Mouse (Mus musculus) myocyte (in vitro differentiated cells): ENCODE measurements at regions not wholly inside any gene's neighbourhood (a gene's known extent, or its start where the extent isn't known, plus 50 kb on each side); places are given as distances from the start of the nearest gene placed in this dataset.

Source experiments
- H3K27me3 ChIP-seq: one replicate; pipeline ENCODE4 v1.6.1; 2011; ENCODE audit not compliant: control insufficient read depth, insufficient read depth, insufficient read length
- H3K36me3 ChIP-seq: one replicate; pipeline ENCODE4 v1.6.1; 2011; ENCODE audit not compliant: control insufficient read depth, insufficient read depth
- H3K4me2 ChIP-seq: one replicate; pipeline ENCODE4 v1.6.1; 2011; ENCODE audit warnings: low read depth, control low read depth
- H3K4me3 ChIP-seq: one replicate; pipeline ENCODE4 v1.5.1; 2011; ENCODE audit warnings: mild to moderate bottlenecking, control low read depth, moderate library complexity
- H3K79me2 ChIP-seq: one replicate; pipeline ENCODE4 v1.6.1; 2011; ENCODE audit not compliant: control insufficient read depth, insufficient read depth
- H3ac ChIP-seq: one replicate; pipeline ENCODE4 v1.6.1; 2011; ENCODE audit not compliant: control insufficient read depth, insufficient read length
- CEBPB ChIP-seq: IDR thresholded peaks from 2 replicates; pipeline ENCODE4 v1.6.1; 2011; ENCODE audit warnings: mild to moderate bottlenecking, moderate library complexity; ENCODE audit not compliant: poor library complexity, insufficient read depth, severe bottlenecking
- E2F4 ChIP-seq: IDR thresholded peaks from one replicate; pipeline ENCODE4 v1.6.1; 2011; ENCODE audit warnings: mild to moderate bottlenecking, control low read depth, moderate library complexity; ENCODE audit not compliant: insufficient read depth
- MAX ChIP-seq: IDR thresholded peaks from one replicate; pipeline ENCODE4 v1.6.1; 2011; ENCODE audit warnings: low read depth, mild to moderate bottlenecking, control low read depth
- MYOD1 ChIP-seq, 3 experiments: IDR thresholded peaks; one replicate each; pipeline ENCODE4 v1.6.1; 2011; ENCODE audit warnings: control low read depth in 2 of 3, low read depth in 2 of 3, mild to moderate bottlenecking in 2 of 3, moderate library complexity in 1 of 3; ENCODE audit not compliant: insufficient read length in 2 of 3, control insufficient read depth in 1 of 3
- MYOG ChIP-seq, 3 experiments: IDR thresholded peaks; one replicate each; pipeline ENCODE4 v1.6.1; 2011; ENCODE audit warnings: control low read depth in 2 of 3, low read depth in 2 of 3, mild to moderate bottlenecking in 2 of 3; ENCODE audit not compliant: insufficient read length in 2 of 3, control insufficient read depth in 1 of 3, insufficient read depth in 1 of 3
- POLR2A ChIP-seq: IDR thresholded peaks from one replicate; pipeline ENCODE4 v1.6.1; 2011; ENCODE audit warnings: low read depth, mild to moderate bottlenecking, control low read depth, moderate library complexity; ENCODE audit not compliant: insufficient read length
- POLR2AphosphoS2 ChIP-seq: IDR thresholded peaks from one replicate; pipeline ENCODE4 v1.6.1; 2011; ENCODE audit warnings: low read depth, control low read depth; ENCODE audit not compliant: insufficient read length
- REST ChIP-seq: IDR thresholded peaks from one replicate; pipeline ENCODE4 v1.6.1; 2011; ENCODE audit warnings: mild to moderate bottlenecking, control low read depth, moderate library complexity; ENCODE audit not compliant: insufficient read depth, insufficient read length
- SRF ChIP-seq: IDR thresholded peaks from one replicate; pipeline ENCODE4 v1.6.1; 2011; ENCODE audit warnings: low read depth; ENCODE audit not compliant: control insufficient read depth, insufficient read length
- TCF12 ChIP-seq: IDR thresholded peaks from one replicate; pipeline ENCODE4 v1.6.1; 2011; ENCODE audit warnings: mild to moderate bottlenecking, control low read depth; ENCODE audit not compliant: poor library complexity, insufficient read depth, severe bottlenecking
- TCF3 ChIP-seq: IDR thresholded peaks from one replicate; pipeline ENCODE4 v1.6.1; 2011; ENCODE audit warnings: low read depth, control low read depth; ENCODE audit not compliant: insufficient read length
- USF1 ChIP-seq: IDR thresholded peaks from one replicate; pipeline ENCODE4 v1.6.1; 2011; ENCODE audit warnings: low read depth, mild to moderate bottlenecking, control low read depth, moderate library complexity

- Histone ChIP-seq H3K4me2 (no peak overlapping the region), H3K4me3 (no peak overlapping the region), H3K27me3 (no peaks in the 10 kb centered on the region), H3K36me3 (no peaks in the 10 kb centered on the region), H3K79me2 (no peaks in the 10 kb centered on the region), H3ac (no peak overlapping the region)
- TF ChIP-seq SRF, result no peak
- no peak for TF ChIP-seq E2F4
- no peak for TF ChIP-seq POLR2AphosphoS2
- no peak for TF ChIP-seq MYOD1 (IDR thresholded peaks at IDR 0.05; ENCODE audit: control insufficient read depth in 1 of 3, insufficient read length in 2 of 3, low read depth in 2 of 3)
- TF ChIP-seq USF1, result no peak
- TF ChIP-seq TCF3, result no peak
- TF ChIP-seq MAX, result no peak
- no peak for TF ChIP-seq CEBPB
- no peak for TF ChIP-seq MYOG (IDR thresholded peaks at IDR 0.05; ENCODE audit: control insufficient read depth in 1 of 3, insufficient read depth in 1 of 3, insufficient read length in 2 of 3, low read depth in 2 of 3)
- no peak for TF ChIP-seq TCF12
- no peak for TF ChIP-seq REST
- no peak for TF ChIP-seq POLR2A
Observed at GRCm38 (mm10) chr5:118444538-118445251, 115.8 kb upstream of the Med13l start.

DNA sequence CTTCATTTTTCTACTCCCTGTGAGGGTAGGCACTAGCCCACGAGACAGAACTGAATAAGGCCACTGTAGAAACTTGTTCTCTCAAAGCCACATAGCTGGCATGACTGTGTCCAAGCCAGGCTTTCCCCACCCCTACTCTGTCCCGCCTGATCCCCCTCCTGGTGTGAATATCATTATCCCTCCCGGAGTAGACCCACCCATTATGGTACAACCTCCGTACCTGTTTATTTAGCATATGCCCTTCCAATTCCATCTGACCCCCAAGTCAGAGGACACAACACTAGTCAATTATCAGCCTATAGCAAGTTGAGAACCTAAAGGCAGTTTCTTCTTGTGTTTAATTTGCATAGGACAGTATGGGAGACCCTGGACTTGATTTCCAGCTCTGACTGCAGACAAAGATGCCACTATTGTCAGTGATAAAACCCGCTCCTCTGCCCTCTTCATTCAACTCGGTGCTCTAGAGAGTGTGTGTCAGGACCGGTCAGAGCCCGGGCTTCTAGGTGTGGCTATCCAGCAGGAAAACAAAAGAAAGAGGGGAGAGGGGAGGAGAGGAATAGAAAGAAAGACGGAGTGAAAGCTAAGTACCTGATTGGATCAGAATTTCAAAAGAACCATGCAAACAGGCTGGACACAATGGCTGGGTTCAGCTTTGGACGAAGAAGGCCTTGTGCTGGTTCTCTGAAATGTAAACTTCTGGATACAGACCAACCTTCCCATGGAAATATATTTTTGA, 115.1 kb upstream of the Med13l start:
- Histone ChIP-seq H3K79me2 (no peaks in the 10 kb centered on the region), H3K4me2 (no peak overlapping the region), H3ac (no peak overlapping the region), H3K27me3 (no peaks in the 10 kb centered on the region), H3K4me3 (no peak overlapping the region), H3K36me3 (no peaks in the 10 kb centered on the region)
- TF ChIP-seq MAX (no peak), POLR2A (no peak), MYOG (IDR thresholded peaks at IDR 0.05; ENCODE audit: control insufficient read depth in 1 of 3, insufficient read depth in 1 of 3, insufficient read length in 2 of 3, low read depth in 2 of 3) (no peak), REST (no peak), TCF12 (no peak), MYOD1 (IDR thresholded peaks at IDR 0.05; ENCODE audit: control insufficient read depth in 1 of 3, insufficient read length in 2 of 3, low read depth in 2 of 3) (no peak), USF1 (no peak), SRF (no peak), CEBPB (no peak), TCF3 (no peak), POLR2AphosphoS2 (no peak), E2F4 (no peak)

DNA sequence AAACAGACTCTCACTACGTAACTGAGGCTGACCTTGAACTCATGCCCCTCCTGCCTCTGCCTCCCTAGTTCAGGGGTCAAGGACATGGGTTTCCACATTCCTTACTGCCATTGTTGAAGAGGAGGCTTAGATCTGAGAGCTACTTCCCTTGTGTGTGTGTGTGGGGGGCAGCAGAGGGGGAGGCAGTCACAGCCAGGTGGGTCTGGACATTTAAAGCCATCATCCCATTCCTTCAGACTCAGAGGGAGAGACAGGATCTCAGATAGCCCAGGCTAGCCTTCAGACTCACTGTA, 114.5 kb upstream of the Med13l start:
- Histone ChIP-seq H3K79me2 (no peaks in the 10 kb centered on the region), H3ac (no peak overlapping the region), H3K27me3 (no peaks in the 10 kb centered on the region), H3K4me2 (no peak overlapping the region), H3K36me3 (no peaks in the 10 kb centered on the region), H3K4me3 (no peak overlapping the region)
- no peak for TF ChIP-seq REST
- TF ChIP-seq TCF12, result no peak
- no peak for TF ChIP-seq MYOD1 (IDR thresholded peaks at IDR 0.05; ENCODE audit: control insufficient read depth in 1 of 3, insufficient read length in 2 of 3, low read depth in 2 of 3)
- TF ChIP-seq MAX, result no peak
- no peak for TF ChIP-seq POLR2AphosphoS2
- no peak for TF ChIP-seq E2F4
- no peak for TF ChIP-seq POLR2A
- no peak for TF ChIP-seq USF1
- no peak for TF ChIP-seq SRF
- TF ChIP-seq CEBPB, result no peak
- no peak for TF ChIP-seq TCF3
- TF ChIP-seq MYOG (IDR thresholded peaks at IDR 0.05; ENCODE audit: control insufficient read depth in 1 of 3, insufficient read depth in 1 of 3, insufficient read length in 2 of 3, low read depth in 2 of 3), result no peak

GRCm38 (mm10) chr5:118446878-118447277, 113.6 kb upstream of the Med13l start:
- no peak overlapping the region for H3ac ChIP-seq
- TF ChIP-seq CEBPB (no peak), POLR2A (no peak), MAX (no peak), SRF (no peak), TCF12 (no peak), MYOD1 (IDR thresholded peaks at IDR 0.05; ENCODE audit: control insufficient read depth in 1 of 3, insufficient read length in 2 of 3, low read depth in 2 of 3) (no peak), E2F4 (no peak), TCF3 (no peak), MYOG (IDR thresholded peaks at IDR 0.05; ENCODE audit: control insufficient read depth in 1 of 3, insufficient read depth in 1 of 3, insufficient read length in 2 of 3, low read depth in 2 of 3) (no peak), POLR2AphosphoS2 (no peak), USF1 (no peak), REST (no peak)
- H3K4me3 ChIP-seq, result no peak overlapping the region

More at GRCm38 (mm10) chr5:118446878-118447277, 113.6 kb upstream of the Med13l start:
- no peaks in the 10 kb centered on the region for H3K36me3 ChIP-seq
- no peak overlapping the region for H3K4me2 ChIP-seq
- H3K79me2 ChIP-seq, result no peaks in the 10 kb centered on the region
- H3K27me3 ChIP-seq, result no peaks in the 10 kb centered on the region
